Comparison of ENCODE assay signal across 19 mouse cellular contexts in genomic region chr14:74907706-74908105, GRCm38 (mm10). TPM values are rescaled to one million over a fixed set of nuclear protein-coding genes. Genes with fewer than 3 reads are reported as not detected.
DNase-seq lines count a peak whose midpoint lies in the region; ATAC-seq and TF ChIP-seq lines count a peak whose summit lies in the region.
"Had no signal": no experiment of that assay in that cellular context is flagged by ENCODE, and none has a peak within 500 bp of the region (broad histone marks: within the 10 kb centered on the region; RNA-seq: fewer than 3 reads in every experiment).

No protein-coding gene starts in this region.

- H3K27ac ChIP-seq in hindbrain, embryonic 12.5 days, result 0 out of 2 replicates have a peak overlapping the region, but pooled peaks have one; percentile 45
- no peak overlapping the region for H3K27ac ChIP-seq in hindbrain, embryonic 10.5 days
- peak overlapping the region; percentile 25; the same call in 1 of the 2 replicates for H3K27ac ChIP-seq in midbrain, embryonic 11.5 days (ENCODE audit: low read depth, low read length)
- no peak overlapping the region; the same call in 1 of the 2 replicates for H3K27ac ChIP-seq in midbrain, postnatal 0 days (ENCODE audit: low read depth, low read length)
- H3K27ac ChIP-seq in cortical plate, adult 2 months (ENCODE audit: insufficient read depth, low read length), result 0 out of 2 replicates have a peak overlapping the region, but pooled peaks have one; percentile 15
- H3K27ac ChIP-seq: embryonic facial prominence, embryonic 12.5 days; liver, embryonic 14.5 days had no signal

- H3K4me3 ChIP-seq in hindbrain, embryonic 12.5 days, result no peak overlapping the region
- no peak overlapping the region for H3K4me3 ChIP-seq in hindbrain, embryonic 10.5 days
- no peak overlapping the region for H3K4me3 ChIP-seq in midbrain, embryonic 11.5 days (ENCODE audit: low read depth, low read length)
- H3K4me3 ChIP-seq in midbrain, postnatal 0 days (ENCODE audit: low read depth, low read length), result no peak overlapping the region
- no peak overlapping the region for H3K4me3 ChIP-seq in cortical plate, adult 2 months (ENCODE audit: insufficient read depth, low read length)
- H3K4me3 ChIP-seq: embryonic facial prominence, embryonic 12.5 days had no signal

- no peaks in the 10 kb centered on the region for H3K27me3 ChIP-seq in hindbrain, embryonic 12.5 days
- H3K27me3 ChIP-seq in hindbrain, embryonic 10.5 days (ENCODE audit: insufficient read depth, poor library complexity, severe bottlenecking), result no peaks in the 10 kb centered on the region
- no peaks in the 10 kb centered on the region for H3K27me3 ChIP-seq in midbrain, embryonic 11.5 days (ENCODE audit: control insufficient read depth, insufficient read depth, low read length)
- no peaks in the 10 kb centered on the region for H3K27me3 ChIP-seq in midbrain, postnatal 0 days (ENCODE audit: insufficient read depth, low read length)
- H3K27me3 ChIP-seq: embryonic facial prominence, embryonic 12.5 days had no signal

- 83% methylated on average over 8 of the region's 8 CpGs for WGBS in hindbrain, embryonic 12.5 days
- WGBS in hindbrain, embryonic 10.5 days, result 91% methylated on average over 8 of the region's 8 CpGs
- WGBS in midbrain, embryonic 11.5 days, result 86% methylated on average over 8 of the region's 8 CpGs
- 61% methylated on average over 8 of the region's 8 CpGs for WGBS in midbrain, postnatal 0 days

- no peak for TF ChIP-seq CTCF in midbrain, postnatal 0 days (IDR thresholded peaks at IDR 0.05)
- TF ChIP-seq CTCF in cortical plate, adult 2 months (IDR thresholded peaks at IDR 0.05; ENCODE audit: extremely low read depth, insufficient read depth, low read length), result no peak

- TF ChIP-seq POLR2A in cortical plate, adult 2 months (IDR thresholded peaks at IDR 0.05; ENCODE audit: extremely low read depth, insufficient read depth, low read length), result no peak

- no peak for ATAC-seq in hindbrain, embryonic 12.5 days (ENCODE audit: low FRiP score)
- no peak for ATAC-seq in midbrain, embryonic 11.5 days (ENCODE audit: low FRiP score)
- no peak for ATAC-seq in midbrain, postnatal 0 days (ENCODE audit: low FRiP score)

- H3K9me3 ChIP-seq in hindbrain, embryonic 12.5 days (replicated peaks), result no peaks in the 10 kb centered on the region
- no peaks in the 10 kb centered on the region for H3K9me3 ChIP-seq in hindbrain, embryonic 10.5 days
- H3K9me3 ChIP-seq in midbrain, embryonic 11.5 days (ENCODE audit: control insufficient read depth, low read length), result no peaks in the 10 kb centered on the region
- H3K9me3 ChIP-seq in midbrain, postnatal 0 days (ENCODE audit: low read length), result no peaks in the 10 kb centered on the region
- H3K9me3 ChIP-seq: embryonic facial prominence, embryonic 12.5 days had no signal

- no peak overlapping the region for H3K9ac ChIP-seq in hindbrain, embryonic 12.5 days
- no peak overlapping the region for H3K9ac ChIP-seq in midbrain, embryonic 11.5 days (ENCODE audit: low read length)
- no peak overlapping the region for H3K9ac ChIP-seq in midbrain, postnatal 0 days (replicated peaks; ENCODE audit: low read length, poor library complexity, severe bottlenecking)
- H3K9ac ChIP-seq: embryonic facial prominence, embryonic 12.5 days; liver, embryonic 14.5 days; lung, embryonic 14.5 days had no signal

- H3K36me3 ChIP-seq in hindbrain, embryonic 12.5 days, result no peaks in the 10 kb centered on the region
- no peaks in the 10 kb centered on the region for H3K36me3 ChIP-seq in hindbrain, embryonic 10.5 days
- no peaks in the 10 kb centered on the region for H3K36me3 ChIP-seq in midbrain, embryonic 11.5 days (ENCODE audit: control insufficient read depth, insufficient read depth, low read length)
- H3K36me3 ChIP-seq in midbrain, postnatal 0 days (ENCODE audit: insufficient read depth, low read length), result no peaks in the 10 kb centered on the region
- H3K36me3 ChIP-seq: embryonic facial prominence, embryonic 12.5 days had no signal

- H3K4me2 ChIP-seq in hindbrain, embryonic 12.5 days (replicated peaks), result no peak overlapping the region
- H3K4me2 ChIP-seq in midbrain, embryonic 11.5 days, result no peak overlapping the region
- no peak overlapping the region for H3K4me2 ChIP-seq in midbrain, postnatal 0 days (ENCODE audit: low read depth, low read length, poor library complexity, severe bottlenecking)
- H3K4me2 ChIP-seq: embryonic facial prominence, embryonic 12.5 days; heart, embryonic 11.5 days; lung, embryonic 14.5 days had no signal

- DNase-seq in adrenal gland, postnatal 14 days, result peak; percentile 1
- no peak for DNase-seq in adrenal gland, adult (ENCODE audit: inconsistent age in 2 of 2, low spot score in 1 of 2)
- no peak for DNase-seq in hindbrain, embryonic 10.5 days (ENCODE audit: low spot score)
- DNase-seq in midbrain, embryonic 11.5 days (ENCODE audit: low spot score, missing footprints), result no peak
- no peak for DNase-seq in midbrain, postnatal 0 days (ENCODE audit: low spot score)
- DNase-seq in retina, postnatal 1 day, result no peak
- DNase-seq: adrenal gland, postnatal 10 days; cerebellum, adult 11-12 months; cerebellum, postnatal 10 days; gastrocnemius, postnatal 14 days; kidney, adult 11 months; kidney, postnatal 4 days; lung, embryonic 14.5 days; right cerebral cortex, postnatal 14 days had no signal

- H3K4me1 ChIP-seq in hindbrain, embryonic 12.5 days, result no peaks in the 10 kb centered on the region; the same call in 1 of the 2 replicates
- no peaks in the 10 kb centered on the region; the same call in 1 of the 2 replicates for H3K4me1 ChIP-seq in hindbrain, embryonic 10.5 days (replicated peaks)
- H3K4me1 ChIP-seq in midbrain, embryonic 11.5 days (ENCODE audit: control insufficient read depth, insufficient read depth, low read length), result no peaks in the 10 kb centered on the region
- H3K4me1 ChIP-seq in midbrain, postnatal 0 days (ENCODE audit: insufficient read depth, low read length), result no peaks in the 10 kb centered on the region
- H3K4me1 ChIP-seq in cortical plate, adult 2 months (ENCODE audit: control insufficient read depth, insufficient read depth, low read length), result peaks cover 5% of the 10 kb centered on the region; the same call in 1 of the 2 replicates

RNA-seq across cellular contexts. Expression of gene Lrch1, which starts 40.0 kb away (rescaled TPM):
- total RNA-seq in adrenal gland, postnatal 14 days (2021), result 14.6 and 17.3 TPM in 2 replicates
- 13.3 and 23.4 TPM in 2 replicates for polyA plus RNA-seq in hindbrain, embryonic 12.5 days (2016; fragmentation: Nextera tagmentation; extraction: Ambion mirVana)
- 6.8 and 8.2 TPM in 2 replicates for polyA plus RNA-seq in hindbrain, embryonic 10.5 days (2016; fragmentation: Nextera tagmentation; extraction: Ambion mirVana)
- 5.8 and 6.7 TPM in 2 replicates for polyA plus RNA-seq in midbrain, embryonic 11.5 days (2014; fragmentation: Nextera tagmentation; extraction: Ambion mirVana)
- total RNA-seq in midbrain, postnatal 0 days (2014; rRNA removed), result 21.7 and 22.3 TPM in 2 replicates
- 15.7 and 22.4 TPM in 2 replicates for polyA plus RNA-seq in midbrain, postnatal 0 days (2015; fragmentation: Nextera tagmentation; extraction: Ambion mirVana)
- polyA plus RNA-seq in cortical plate, adult 2 months (2012; rRNA removed), result 13.6 and 15.1 TPM in 2 replicates

Comparison
In these comparisons a context has a peak if more than half of its experiments do, and no peak if none do; other contexts are left out.
1. H3K27ac ChIP-seq: peak in hindbrain, embryonic 12.5 days (single experiment), midbrain, embryonic 11.5 days (single experiment) and cortical plate, adult 2 months (single experiment); none in hindbrain, embryonic 10.5 days (single experiment) and midbrain, postnatal 0 days (single experiment).